Mouse (Mus musculus) spleen, postnatal 36 days (tissue): ENCODE measurements around the gene Sf1.

Experiments used
- DNase-seq, 2 experiments: peaks; one replicate each; pipeline ENCODE4 v3.0.0; 2022; ENCODE audit warnings: low spot score in 2 of 2, mixed read lengths in 1 of 2

Sf1 gene

DNA sequence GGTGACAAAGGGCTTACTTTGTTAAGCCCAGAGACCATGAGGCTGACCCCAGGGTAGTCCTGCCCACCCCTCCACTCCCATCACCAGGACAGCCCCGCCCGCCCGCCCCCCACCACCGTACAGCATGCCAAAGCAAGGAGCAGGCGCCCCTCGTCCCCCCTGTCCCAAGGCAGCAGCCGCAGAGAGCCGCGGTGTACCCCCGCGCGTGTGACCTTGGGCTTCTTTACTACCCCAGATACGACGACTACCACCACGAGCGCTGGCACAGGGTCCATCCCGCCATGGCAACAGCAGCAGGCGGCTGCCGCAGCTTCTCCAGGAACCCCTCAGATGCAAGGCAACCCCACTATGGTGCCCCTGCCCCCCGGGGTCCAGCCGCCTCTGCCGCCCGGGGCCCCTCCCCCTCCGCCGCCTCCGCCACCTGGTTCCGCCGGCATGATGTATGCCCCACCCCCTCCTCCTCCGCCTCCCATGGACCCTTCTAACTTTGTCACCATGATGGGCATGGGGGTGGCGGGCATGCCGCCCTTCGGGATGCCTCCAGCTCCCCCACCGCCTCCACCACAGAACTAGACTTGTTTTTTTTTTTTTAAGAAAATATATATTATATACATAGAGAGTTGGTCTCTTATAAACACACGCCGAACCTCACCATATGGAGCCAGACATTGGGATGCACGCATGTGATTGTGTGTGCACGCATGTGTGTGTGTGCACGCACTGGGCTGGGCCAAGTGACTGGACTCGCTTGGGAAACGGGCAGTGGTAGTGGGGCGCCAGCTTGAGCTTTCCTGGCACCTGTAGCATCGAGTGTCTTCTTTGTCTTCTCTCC, 12.1 kb downstream of the Sf1 start:
- no peak for DNase-seq

DNA sequence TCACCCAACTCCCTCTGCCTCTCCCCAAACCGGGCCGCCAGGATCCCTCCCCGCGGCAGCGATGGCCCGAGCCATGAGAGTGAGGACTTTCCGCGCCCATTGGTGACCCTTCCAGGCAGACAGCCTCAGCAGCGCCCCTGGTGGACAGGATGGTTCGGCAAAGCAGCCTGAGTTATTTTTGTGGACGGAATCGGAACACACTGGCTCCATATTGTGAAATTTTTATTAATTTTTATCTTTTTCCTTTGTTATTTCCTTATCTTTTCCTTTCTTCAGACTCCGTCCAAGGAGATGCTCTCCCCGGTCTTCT, 12.7 kb downstream of the Sf1 start:
- no peak for DNase-seq

DNA sequence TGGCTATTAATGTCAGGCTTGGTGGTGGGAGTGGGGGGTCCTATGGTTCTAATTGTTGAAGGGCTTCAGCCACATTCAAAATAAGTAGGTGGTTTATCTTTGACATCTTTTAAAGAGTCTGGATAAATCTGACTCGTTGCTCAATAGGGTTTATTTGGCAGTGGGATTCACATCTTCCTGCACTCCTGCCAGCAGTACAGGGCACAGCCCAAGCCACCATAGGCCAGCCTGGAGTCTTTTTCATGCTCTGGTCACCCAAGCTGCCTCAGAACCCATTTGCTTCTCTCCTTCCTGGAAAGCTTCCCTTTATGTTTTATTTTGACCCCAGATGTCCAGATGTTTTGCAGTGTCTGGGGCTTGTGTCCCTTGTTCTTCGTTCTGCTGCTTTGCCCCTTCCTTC, 13.2 kb downstream of the Sf1 start:
- no peak for DNase-seq

DNA sequence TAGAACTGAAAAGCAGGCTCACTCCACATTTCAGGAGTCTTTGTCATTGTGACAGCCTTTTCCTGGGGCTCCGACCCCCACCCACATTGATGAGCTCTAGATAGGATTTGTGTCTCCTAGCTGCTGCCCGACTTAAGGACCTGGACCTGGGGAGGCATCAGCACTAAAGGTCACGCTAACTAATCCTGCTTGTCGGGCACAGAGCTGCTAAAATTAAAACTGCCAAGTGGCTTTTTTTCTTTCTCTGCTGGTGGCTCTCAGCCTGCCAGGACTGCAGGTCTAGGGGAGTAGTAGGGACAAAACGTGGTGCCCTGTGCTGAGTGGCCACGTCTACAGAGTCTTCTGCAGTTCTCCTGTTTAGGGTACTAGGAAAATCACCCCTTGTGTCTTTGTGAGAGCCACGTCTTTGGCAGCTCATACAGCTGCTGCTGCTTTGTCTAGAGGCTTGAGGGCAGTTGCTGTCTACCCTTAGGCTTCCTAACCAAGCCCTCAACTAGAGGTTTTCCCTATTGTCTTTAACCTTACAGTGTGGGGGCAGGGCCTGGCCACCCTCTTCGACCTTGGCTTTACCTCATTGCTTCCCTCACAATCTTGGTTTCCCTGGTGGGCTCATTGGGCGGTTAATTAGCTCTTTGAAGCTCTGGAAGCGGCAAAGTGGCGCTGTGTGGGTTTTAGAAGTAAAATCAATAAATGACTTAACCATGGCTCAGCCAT, 14.0 kb downstream of the Sf1 start:
- DNase-seq = no peak

DNA sequence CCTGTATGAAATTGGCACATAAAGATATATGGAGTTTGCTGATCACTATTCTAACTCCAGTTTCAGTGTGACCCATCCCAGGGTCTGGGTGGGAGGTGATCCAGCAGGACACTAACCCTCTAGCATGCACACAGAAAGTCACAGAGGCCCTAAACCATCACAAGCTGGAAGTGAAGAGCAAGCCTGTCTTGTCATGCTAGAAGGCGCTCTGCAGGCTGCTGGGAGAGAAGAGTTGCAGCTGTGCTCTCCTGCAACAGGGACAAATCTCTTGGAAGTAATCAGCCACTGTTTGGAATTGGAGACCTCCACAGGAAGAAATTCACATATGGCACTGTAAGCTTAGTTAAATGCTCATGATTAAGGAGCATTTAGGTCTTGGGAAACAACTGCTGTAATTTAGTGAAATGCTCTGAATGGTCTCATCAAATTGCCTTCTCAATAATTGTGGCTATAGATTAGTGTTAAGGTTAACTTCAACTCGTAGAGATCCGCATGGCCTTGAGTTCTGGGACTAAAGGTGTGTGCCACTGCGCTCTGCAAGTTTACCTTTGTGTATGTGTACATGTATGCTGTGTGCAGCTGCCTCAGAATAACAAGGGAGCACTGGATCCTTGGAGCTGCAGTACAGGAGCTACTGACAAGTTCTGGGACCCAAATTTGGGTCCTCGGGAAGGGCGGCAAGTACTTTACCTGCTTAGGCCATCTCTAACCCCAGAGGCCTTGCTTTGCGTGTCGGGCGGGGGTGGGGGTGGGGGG, 17.1 kb downstream of the Sf1 start:
- DNase-seq = no peak

DNA sequence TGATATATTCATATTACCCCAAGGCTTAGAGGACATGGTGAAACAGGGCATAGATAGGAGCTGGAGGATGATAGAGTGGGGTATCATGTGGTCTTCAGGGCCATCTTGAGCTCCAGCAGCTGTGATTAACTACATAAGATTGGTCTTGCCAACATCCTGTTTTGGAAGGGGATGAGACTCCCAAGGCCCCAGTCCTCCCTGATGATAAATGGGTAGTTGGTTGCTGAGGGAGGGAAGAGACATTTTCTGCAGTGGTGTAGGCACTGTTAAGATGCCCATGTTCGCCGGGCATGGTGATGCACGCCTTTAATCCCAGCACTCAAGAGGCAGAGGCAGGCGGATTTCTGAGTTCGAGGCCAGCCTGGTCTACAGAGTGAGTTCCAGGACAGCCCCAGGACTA, 17.7 kb downstream of the Sf1 start:
- no peak for DNase-seq

DNA sequence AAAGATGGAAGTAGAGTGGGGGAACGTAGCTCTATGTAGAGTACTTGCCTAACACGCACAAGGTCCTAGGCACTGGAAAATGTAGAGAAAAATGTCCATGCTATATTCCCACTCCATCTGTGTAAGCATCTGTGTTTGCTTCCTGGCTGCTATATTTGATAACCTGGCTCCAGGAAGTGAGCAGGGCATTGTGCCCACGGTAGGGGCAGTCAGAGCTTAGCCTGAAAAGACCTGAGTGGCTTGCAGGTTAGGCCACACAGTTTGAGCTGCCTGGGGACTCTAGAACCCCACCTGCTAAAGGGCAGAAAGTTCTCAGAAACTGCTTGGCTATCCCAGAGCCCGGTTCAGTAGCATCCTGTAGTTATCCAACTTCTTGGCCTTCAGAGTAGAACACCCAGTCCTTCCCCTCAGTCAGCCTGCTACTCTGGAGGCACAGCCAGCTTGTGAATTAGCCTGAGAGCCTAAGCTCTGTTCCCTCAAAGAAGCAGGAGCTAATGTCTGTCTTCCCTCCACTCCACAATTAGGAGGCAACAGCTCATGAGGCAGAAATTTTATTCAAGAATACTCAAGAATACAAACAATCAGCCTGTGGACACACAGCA, 18.9 kb downstream of the Sf1 start:
- DNase-seq = no peak

DNA sequence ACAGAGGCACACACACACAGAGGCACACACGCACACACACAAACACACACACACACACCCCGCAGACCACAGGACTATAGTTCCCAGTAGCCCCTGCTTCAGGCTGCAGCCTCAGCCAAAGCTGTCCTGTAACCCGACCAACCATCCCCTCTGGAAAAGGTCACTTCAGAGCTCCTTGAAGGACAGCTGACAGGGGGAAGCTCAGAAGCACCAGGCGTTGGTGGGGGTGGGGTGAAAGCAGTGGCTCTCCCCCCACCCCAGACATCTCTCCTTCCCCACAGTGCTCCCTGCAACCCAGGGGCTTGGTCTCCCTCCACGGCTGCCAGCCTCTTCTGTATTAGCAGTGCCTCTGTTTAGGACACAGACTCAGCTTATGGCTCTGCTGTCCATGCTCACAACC, 20.0 kb downstream of the Sf1 start:
- DNase-seq = no peak

DNA sequence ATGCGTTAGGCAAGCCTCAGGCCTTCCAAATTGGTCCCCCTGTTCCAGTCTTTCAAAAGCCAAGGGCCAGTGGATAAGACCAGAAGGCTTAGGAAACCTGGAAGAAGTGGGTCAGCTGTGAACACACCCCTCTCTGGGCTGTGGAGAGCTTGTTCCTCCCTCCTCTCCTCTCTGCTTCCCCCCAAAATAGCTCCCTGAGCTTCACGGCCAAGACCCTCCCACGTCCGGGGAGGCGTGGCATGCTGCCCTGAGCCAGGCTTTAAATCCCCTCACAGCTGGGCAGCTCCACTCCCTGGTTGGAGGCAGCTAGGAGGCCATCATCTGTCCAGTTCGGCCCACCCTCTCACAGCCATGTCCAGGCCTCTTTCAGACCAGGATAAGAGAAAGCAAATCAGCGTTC, 20.6 kb downstream of the Sf1 start, which contains the start of gene Pygm:
Pygm (plus strand) TSS at position 272 of the 400 bp plus-strand sequence.
- DNase-seq = peak in 1 of 2 experiments; percentile 40

DNA sequence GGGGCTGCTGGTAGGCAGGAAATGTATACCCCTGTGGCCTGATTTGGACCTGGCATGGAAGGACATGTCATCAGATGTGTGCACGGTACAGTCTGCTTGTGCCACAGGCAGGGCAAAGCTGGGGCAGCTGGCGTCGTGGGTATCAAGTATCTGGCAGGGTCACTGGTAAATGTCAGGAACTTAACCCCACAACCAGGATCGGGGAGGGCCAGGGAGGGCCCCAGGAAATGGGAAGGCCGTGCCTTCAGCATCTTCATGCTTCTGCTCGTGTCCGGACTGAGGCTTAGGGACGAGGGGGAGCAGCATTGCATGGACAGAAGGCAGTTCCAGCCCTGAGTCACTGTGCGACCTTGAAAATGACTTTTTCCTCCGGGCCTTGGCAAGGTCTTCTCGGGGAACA, 21.5 kb downstream of the Sf1 start:
- DNase-seq = no peak

DNA sequence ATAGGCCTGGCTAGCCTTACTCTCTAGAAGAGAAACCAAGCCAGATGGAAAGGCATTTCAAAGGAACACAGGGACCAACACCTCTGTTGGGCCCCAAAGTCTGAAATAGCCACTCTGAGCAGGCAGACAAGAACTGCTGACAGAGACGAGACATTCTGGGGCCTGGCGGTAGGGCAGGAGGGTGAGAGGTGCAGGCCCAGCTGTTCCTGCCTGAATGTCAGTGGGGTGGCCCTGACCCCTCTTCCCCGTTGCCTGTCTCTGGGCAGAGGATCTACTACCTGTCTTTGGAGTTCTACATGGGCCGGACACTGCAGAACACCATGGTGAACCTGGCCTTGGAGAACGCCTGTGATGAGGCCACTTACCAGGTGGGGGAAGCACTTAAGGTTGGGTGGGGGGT, 21.9 kb downstream of the Sf1 start:
- DNase-seq = no peak

DNA sequence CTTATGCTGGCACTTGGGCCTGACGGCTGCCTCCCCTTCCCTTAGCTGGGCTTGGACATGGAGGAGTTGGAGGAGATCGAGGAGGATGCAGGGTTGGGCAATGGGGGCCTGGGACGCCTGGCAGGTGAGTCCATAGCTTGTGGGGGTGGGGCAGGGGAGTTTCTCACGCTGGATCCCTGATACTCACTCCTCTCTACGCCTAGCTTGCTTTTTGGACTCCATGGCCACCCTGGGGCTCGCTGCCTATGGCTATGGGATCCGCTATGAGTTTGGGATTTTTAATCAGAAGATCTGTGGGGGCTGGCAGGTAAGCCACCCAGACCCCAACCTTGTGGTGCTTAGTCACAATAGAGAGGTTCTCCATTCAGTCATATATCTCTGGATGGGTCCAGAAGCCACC, 22.3 kb downstream of the Sf1 start:
- no peak for DNase-seq

DNA sequence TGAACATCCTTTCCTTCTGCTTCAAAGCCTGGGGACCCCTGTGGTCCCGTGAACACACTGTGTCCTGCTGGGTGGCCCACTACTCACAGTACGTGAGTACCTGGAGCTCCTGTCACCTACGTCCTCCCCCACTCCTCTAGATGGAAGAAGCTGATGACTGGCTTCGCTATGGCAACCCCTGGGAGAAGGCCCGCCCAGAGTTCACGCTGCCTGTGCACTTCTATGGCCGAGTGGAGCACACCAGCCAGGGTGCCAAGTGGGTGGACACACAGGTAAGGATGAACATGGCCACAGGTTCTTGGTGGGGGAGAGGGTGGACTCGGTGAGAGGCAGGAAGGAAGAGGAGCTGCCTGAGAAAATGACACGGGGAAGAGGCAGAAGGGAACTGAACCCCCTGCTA, 22.7 kb downstream of the Sf1 start:
- DNase-seq = no peak

DNA sequence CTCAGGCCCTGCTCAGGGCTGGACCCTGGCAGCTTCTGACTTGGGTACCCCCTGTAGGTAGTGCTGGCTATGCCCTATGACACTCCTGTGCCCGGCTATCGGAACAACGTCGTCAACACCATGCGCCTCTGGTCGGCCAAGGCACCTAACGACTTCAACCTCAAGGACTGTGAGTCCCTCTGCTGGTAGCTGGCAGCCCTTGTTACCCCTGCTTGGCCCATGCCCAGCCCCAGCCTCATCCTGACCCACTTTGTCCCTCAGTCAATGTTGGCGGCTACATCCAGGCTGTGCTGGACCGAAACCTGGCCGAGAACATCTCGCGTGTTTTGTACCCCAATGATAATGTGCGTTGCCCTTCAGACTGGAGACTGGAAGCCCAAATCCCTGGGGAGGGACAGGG, 24.5 kb downstream of the Sf1 start:
- DNase-seq = no peak

DNA sequence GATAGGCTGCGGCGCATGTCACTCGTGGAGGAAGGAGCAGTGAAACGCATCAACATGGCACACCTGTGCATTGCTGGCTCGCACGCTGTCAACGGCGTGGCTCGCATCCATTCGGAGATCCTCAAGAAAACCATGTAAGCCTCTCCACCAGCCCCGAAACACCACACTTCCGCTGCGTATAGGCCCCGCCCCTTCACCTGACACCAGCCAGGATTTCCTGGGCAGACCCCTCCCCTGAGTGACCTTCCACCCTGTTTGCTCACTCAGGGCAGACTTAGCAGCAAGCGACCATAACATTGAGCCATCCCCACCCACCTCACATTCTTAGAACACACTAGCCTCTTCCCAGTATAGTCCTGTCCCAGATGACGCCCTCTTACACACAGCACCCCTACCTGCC, 26.3 kb downstream of the Sf1 start:
- DNase-seq = peak; percentile 74 to 75

DNA sequence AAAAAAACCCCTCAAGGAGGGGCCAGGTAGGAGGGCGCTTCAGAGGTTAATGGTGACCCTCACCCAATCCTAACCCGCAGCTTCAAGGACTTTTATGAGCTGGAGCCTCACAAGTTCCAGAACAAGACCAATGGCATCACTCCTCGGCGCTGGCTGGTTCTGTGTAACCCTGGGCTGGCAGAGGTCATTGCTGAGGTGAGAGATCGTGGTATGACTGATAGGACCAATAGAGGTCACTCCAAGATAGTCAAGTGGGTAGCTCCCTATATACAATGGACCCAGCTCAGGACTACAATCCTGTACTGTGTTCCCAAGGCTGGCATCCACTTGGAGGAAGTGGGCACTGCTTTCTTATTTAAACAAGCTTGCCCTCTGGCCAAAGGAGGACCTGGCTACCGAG, 26.8 kb downstream of the Sf1 start:
- DNase-seq = no peak

DNA sequence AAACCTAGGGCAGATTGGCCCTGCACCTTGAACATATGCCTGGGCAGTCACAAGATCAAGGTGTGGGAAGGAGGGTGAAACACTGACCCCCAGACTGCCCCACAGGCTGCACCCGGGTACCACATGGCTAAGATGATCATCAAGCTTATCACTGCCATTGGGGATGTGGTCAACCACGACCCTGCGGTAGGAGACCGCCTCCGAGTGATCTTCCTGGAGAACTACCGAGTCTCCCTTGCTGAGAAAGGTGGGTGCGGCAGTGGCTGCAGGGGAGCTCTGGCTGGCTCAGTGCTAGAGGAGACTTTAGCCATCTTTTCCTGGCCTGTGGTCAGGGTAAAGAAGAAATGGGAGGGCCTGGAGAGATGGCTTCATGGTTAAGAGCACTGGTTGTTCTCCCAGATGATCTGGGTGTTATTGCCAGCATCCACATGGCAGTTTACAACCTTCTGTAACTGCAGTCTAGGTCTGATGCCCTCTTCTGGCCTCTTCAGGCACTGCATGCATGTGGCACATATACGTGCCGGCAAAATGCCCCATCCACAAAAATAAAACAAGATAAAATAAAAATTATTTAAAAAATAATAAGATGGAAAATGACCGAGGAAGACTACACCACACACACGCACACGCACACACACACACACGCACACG, 29.4 kb downstream of the Sf1 start:
- DNase-seq = no peak

DNA sequence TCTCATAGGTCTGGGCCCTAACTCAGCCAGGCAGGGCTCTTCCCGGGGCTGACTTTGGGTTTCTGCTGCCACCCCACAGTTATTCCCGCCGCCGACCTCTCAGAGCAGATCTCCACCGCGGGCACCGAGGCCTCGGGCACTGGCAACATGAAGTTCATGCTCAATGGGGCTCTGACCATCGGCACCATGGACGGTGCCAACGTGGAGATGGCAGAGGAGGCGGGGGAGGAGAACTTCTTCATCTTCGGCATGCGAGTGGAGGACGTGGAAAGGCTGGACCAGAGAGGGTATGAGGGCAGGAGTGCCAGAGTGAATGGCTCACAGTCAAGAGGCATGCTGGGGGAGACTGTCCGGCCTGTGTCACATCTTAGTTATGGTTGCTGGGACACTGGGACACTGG, 30.1 kb downstream of the Sf1 start:
- DNase-seq = no peak

DNA sequence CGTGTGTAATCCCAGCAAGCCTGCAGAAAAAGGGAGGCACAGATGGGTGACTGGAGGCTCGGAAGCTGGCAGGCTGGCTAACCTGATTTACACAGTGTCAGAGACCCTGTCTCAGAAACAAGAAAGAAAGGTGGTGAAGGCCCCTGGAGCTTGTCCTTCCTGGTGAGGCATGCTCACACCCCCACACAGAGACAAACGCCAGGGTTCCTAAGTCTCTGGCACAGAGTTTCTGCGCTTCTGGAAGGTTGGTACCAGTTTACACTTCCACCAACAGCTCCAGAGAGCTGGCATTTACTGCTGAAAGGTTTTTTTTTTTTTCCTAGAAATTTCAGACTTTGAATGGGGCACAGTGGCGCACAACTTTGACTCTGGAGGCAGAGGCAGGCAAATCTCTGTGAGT, 32.7 kb downstream of the Sf1 start:
- DNase-seq = no peak

DNA sequence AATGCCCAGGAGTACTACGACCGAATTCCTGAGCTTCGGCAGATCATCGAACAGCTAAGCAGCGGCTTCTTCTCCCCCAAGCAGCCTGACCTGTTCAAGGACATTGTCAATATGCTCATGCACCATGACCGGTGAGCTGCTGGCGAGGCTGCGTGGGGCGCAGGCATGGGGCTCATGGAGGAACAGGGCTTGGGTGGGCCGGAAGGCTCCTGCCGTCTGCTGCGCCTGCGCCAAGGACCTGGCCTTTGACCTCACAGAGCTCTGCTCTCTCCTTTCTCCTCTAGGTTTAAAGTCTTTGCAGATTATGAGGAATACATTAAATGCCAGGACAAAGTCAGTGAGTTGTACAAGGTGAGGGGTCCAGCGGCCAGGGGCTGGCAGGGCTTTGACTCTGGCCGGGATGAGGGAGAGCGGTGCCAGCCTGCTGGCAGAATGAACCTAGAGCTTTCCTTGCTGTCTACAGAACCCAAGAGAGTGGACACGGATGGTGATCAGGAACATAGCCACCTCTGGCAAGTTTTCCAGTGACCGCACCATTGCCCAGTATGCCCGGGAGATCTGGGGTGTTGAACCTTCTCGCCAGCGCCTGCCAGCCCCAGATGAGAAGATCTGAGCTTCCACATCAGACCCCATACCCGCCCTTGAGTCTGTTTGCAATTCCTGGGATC, 34.2 kb downstream of the Sf1 start:
- DNase-seq = peak in 1 of 2 experiments; percentile 32
